Mouse (Mus musculus): ENCODE results near the gene Nlgn2. TPM values are rescaled to one million over a fixed set of nuclear protein-coding genes. Genes with fewer than 3 reads are reported as not detected.

Nlgn2 gene
- total and polyA plus RNA-seq, 3 experiments = 0.20 to 1.3 (median 1.1) TPM

GRCm38 (mm10) chr11:69850754-69851153, 13.2 kb upstream of the Nlgn2 start:
- Histone ChIP-seq H3K27ac (ENCODE audit: insufficient read depth, low read depth) (no peak overlapping the region), H3K36me3 (replicated peaks in 1 of 2; ENCODE audit: control insufficient read depth in 1 of 2, insufficient read depth in 1 of 2, low read length in 1 of 2) (peaks cover 0 to 47% of the 10 kb centered on the region in 2 experiments), H3K4me2 (ENCODE audit: insufficient read depth, low read depth, poor library complexity, severe bottlenecking) (no peak overlapping the region), H3K27me3 (replicated peaks) (no peaks in the 10 kb centered on the region), H3K4me3 (replicated peaks in 1 of 3; ENCODE audit: low read depth in 2 of 3, low read length in 2 of 3, poor library complexity in 1 of 3) (no peak overlapping the region), H3K4me1 (ENCODE audit: control insufficient read depth in 1 of 2, insufficient read depth in 2 of 2) (peaks cover 5 to 24% of the 10 kb centered on the region in 2 experiments), H3K79me2 (replicated peaks; ENCODE audit: control insufficient read depth, extremely low read depth, insufficient read depth, poor library complexity, severe bottlenecking) (no peaks in the 10 kb centered on the region), H3K9ac (ENCODE audit: insufficient read depth, low read depth) (no peak overlapping the region), H3K9me3 (replicated peaks; ENCODE audit: low read length) (no peaks in the 10 kb centered on the region)
- dilution Hi-C loops (cut with MboI; ENCODE audit: extremely low pct_ligation_motif_present, extremely low pct_unique_long_range_greater_than_20kb, low sequenced_read_pairs) (no loop called here), in situ Hi-C loops (cut with MboI; ENCODE audit: low pct_ligation_motif_present, low pct_unique_long_range_greater_than_20kb, low sequenced_read_pairs) (no loop called here)
- no peak for TF ChIP-seq PAX5 (IDR thresholded peaks at IDR 0.05; ENCODE audit: low read length)
- no peak for TF ChIP-seq E2F4 (IDR thresholded peaks at IDR 0.05; ENCODE audit: insufficient replicate concordance, low read depth, low read length)
- TF ChIP-seq POLR2AphosphoS2 (IDR thresholded peaks at IDR 0.05; ENCODE audit: low read depth, low read length) = no peak
- no peak for TF ChIP-seq CHD1 (IDR thresholded peaks at IDR 0.05; ENCODE audit: low read depth, low read length)
- TF ChIP-seq EP300 (IDR thresholded peaks at IDR 0.05; ENCODE audit: low read length) = no peak
- DNase-seq (ENCODE audit: extremely low read depth) = no peak

GRCm38 (mm10) chr11:69849884-69850283, 12.3 kb upstream of the Nlgn2 start:
- TF ChIP-seq MAFK (IDR thresholded peaks at IDR 0.05; ENCODE audit: insufficient replicate concordance, low read length) = no peak
- H3K27me3 ChIP-seq (replicated peaks) = no peaks in the 10 kb centered on the region

DNA sequence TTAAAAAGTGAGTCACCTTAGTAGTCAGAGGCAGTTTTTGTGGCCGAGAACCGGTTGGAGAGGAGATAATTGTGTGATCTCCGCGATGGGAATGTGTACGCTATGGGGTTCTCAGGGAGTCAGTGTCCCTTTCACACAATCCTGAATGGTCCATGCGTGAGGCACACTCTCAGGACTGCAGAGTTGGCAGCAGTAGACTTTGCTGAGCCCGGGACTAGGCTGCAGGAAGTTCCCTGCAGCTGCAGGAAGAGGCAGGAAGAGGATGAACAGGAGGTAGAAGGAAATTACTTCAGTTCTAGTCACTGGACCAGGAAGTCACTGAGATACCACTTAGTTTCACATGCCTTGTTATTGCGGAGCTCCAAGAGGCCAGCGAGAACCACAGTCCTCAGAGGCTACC, 11.5 kb upstream of the Nlgn2 start:
- Histone ChIP-seq H3K4me1 (ENCODE audit: control insufficient read depth in 1 of 2, insufficient read depth in 2 of 2) (peaks cover 5 to 23% of the 10 kb centered on the region in 2 experiments), H3K9ac (ENCODE audit: insufficient read depth, low read depth) (no peak overlapping the region), H3K27me3 (replicated peaks) (no peaks in the 10 kb centered on the region), H3K9me3 (replicated peaks; ENCODE audit: low read length) (no peaks in the 10 kb centered on the region), H3K4me3 (replicated peaks in 1 of 3; ENCODE audit: low read depth in 2 of 3, low read length in 2 of 3, poor library complexity in 1 of 3) (no peak overlapping the region), H3K79me2 (replicated peaks; ENCODE audit: control insufficient read depth, extremely low read depth, insufficient read depth, poor library complexity, severe bottlenecking) (no peaks in the 10 kb centered on the region), H3K36me3 (replicated peaks in 1 of 2; ENCODE audit: control insufficient read depth in 1 of 2, insufficient read depth in 1 of 2, low read length in 1 of 2) (peaks cover 0 to 47% of the 10 kb centered on the region in 2 experiments), H3K27ac (ENCODE audit: insufficient read depth, low read depth) (no peak overlapping the region), H3K4me2 (ENCODE audit: insufficient read depth, low read depth, poor library complexity, severe bottlenecking) (no peak overlapping the region)
- in situ Hi-C loops (cut with MboI; ENCODE audit: low pct_ligation_motif_present, low pct_unique_long_range_greater_than_20kb, low sequenced_read_pairs) (no loop called here), dilution Hi-C loops (cut with MboI; ENCODE audit: extremely low pct_ligation_motif_present, extremely low pct_unique_long_range_greater_than_20kb, low sequenced_read_pairs) (no loop called here)
- no peak for DNase-seq (ENCODE audit: extremely low read depth)
- no peak for TF ChIP-seq USF1 (IDR thresholded peaks at IDR 0.05; ENCODE audit: low read depth, low read length)
- TF ChIP-seq MAZ (IDR thresholded peaks at IDR 0.05; ENCODE audit: low read depth, low read length) = no peak
- TF ChIP-seq SIN3A (IDR thresholded peaks at IDR 0.05; ENCODE audit: low read length) = no peak
- no peak for TF ChIP-seq ETS1 (conservative IDR thresholded peaks at IDR 0.05; ENCODE audit: low read depth, low read length)
- TF ChIP-seq E2F4 (IDR thresholded peaks at IDR 0.05; ENCODE audit: insufficient replicate concordance, low read depth, low read length) = no peak
- no peak for TF ChIP-seq BHLHE40 (IDR thresholded peaks at IDR 0.05; ENCODE audit: low read depth, low read length)
- no peak for TF ChIP-seq ZNF384 (IDR thresholded peaks at IDR 0.05; ENCODE audit: low read depth, low read length)
- TF ChIP-seq UBTF (IDR thresholded peaks at IDR 0.05; ENCODE audit: low read depth, low read length) = no peak
- TF ChIP-seq HCFC1 (IDR thresholded peaks at IDR 0.05; ENCODE audit: low read depth, low read length) = no peak
- no peak for TF ChIP-seq TCF12 (IDR thresholded peaks at IDR 0.05; ENCODE audit: low read depth, low read length)
- no peak for TF ChIP-seq ZC3H11A (IDR thresholded peaks at IDR 0.05; ENCODE audit: low read depth, low read length)
- TF ChIP-seq ZMIZ1 (IDR thresholded peaks at IDR 0.05; ENCODE audit: low read depth, low read length) = no peak
- no peak for TF ChIP-seq JUND (conservative IDR thresholded peaks at IDR 0.05; ENCODE audit: low read depth, low read length)
- no peak for TF ChIP-seq NRF1 (IDR thresholded peaks at IDR 0.05; ENCODE audit: low read depth, low read length)
- no peak for TF ChIP-seq KAT2A (IDR thresholded peaks at IDR 0.05; ENCODE audit: insufficient replicate concordance, low read length)
- no peak for TF ChIP-seq RAD21 (IDR thresholded peaks at IDR 0.05; ENCODE audit: low read depth, low read length)
- TF ChIP-seq RCOR1 (conservative IDR thresholded peaks at IDR 0.05; ENCODE audit: low read depth, low read length) = no peak
- no peak for TF ChIP-seq POLR2AphosphoS2 (IDR thresholded peaks at IDR 0.05; ENCODE audit: low read depth, low read length)
- no peak for TF ChIP-seq CTCF (conservative IDR thresholded peaks at IDR 0.05 in 1 of 2, IDR thresholded peaks at IDR 0.05 in 1 of 2; ENCODE audit: low read depth in 2 of 2, low read length in 2 of 2)

More at GRCm38 (mm10) chr11:69849884-69850283, 12.3 kb upstream of the Nlgn2 start:
- no peak overlapping the region for H3K27ac ChIP-seq (ENCODE audit: insufficient read depth, low read depth)
- no peak overlapping the region for H3K4me3 ChIP-seq (replicated peaks in 1 of 3; ENCODE audit: low read depth in 2 of 3, low read length in 2 of 3, poor library complexity in 1 of 3)
- DNase-seq (ENCODE audit: extremely low read depth) = no peak
- H3K9ac ChIP-seq (ENCODE audit: insufficient read depth, low read depth) = no peak overlapping the region
- H3K4me1 ChIP-seq (ENCODE audit: control insufficient read depth in 1 of 2, insufficient read depth in 2 of 2) = peaks cover 5 to 24% of the 10 kb centered on the region in 2 experiments
- H3K79me2 ChIP-seq (replicated peaks; ENCODE audit: control insufficient read depth, extremely low read depth, insufficient read depth, poor library complexity, severe bottlenecking) = no peaks in the 10 kb centered on the region
- dilution Hi-C loops (cut with MboI; ENCODE audit: extremely low pct_ligation_motif_present, extremely low pct_unique_long_range_greater_than_20kb, low sequenced_read_pairs) (no loop called here), in situ Hi-C loops (cut with MboI; ENCODE audit: low pct_ligation_motif_present, low pct_unique_long_range_greater_than_20kb, low sequenced_read_pairs) (no loop called here)
- no peak overlapping the region for H3K4me2 ChIP-seq (ENCODE audit: insufficient read depth, low read depth, poor library complexity, severe bottlenecking)
- no peaks in the 10 kb centered on the region for H3K9me3 ChIP-seq (replicated peaks; ENCODE audit: low read length)
- peaks cover 0 to 47% of the 10 kb centered on the region in 2 experiments for H3K36me3 ChIP-seq (replicated peaks in 1 of 2; ENCODE audit: control insufficient read depth in 1 of 2, insufficient read depth in 1 of 2, low read length in 1 of 2)
